Mouse (Mus musculus): ENCODE measurements around the gene Pcif1. TPM values are rescaled to one million over a fixed set of nuclear protein-coding genes. Genes with fewer than 3 reads are reported as not detected.
A peak's percentile ranks its signal among the peaks of the same experiment; 100 is the strongest.

Gene Pcif1
- polyA plus RNA-seq (2014; fragmentation: Nextera tagmentation; extraction: Ambion mirVana): 57.1 and 68.6 TPM in 2 replicates

- no peaks in the 10 kb centered on the region for H3K9me3 ChIP-seq (replicated peaks; ENCODE audit: control insufficient read depth, low read length)
- under 1% methylated on average over 31 of the region's 40 CpGs for WGBS
- DNase-seq (ENCODE audit: low spot score) (peak; percentile 95), ATAC-seq (replicated peaks; ENCODE audit: insufficient number of reproducible peaks, low FRiP score, low TSS enrichment, low read depth) (peak; percentile 78)
- H3K9ac ChIP-seq (replicated peaks; ENCODE audit: low read length): peak within 1 kb of the TSS; percentile 100
- H3K27ac ChIP-seq (replicated peaks; ENCODE audit: low read depth, low read length): peak within 1 kb of the TSS; percentile 100
- H3K36me3 ChIP-seq (replicated peaks; ENCODE audit: control insufficient read depth, insufficient read depth, low read depth, low read length): no peaks in the 10 kb centered on the region; the same call in 1 of the 2 replicates
- H3K4me3 ChIP-seq (ENCODE audit: low read depth, low read length): peak within 1 kb of the TSS; percentile 95
- no peaks in the 10 kb centered on the region for H3K27me3 ChIP-seq (ENCODE audit: control insufficient read depth, insufficient read depth, low read length)
- H3K4me1 ChIP-seq (ENCODE audit: control insufficient read depth, insufficient read depth, low read length): no peaks in the 10 kb centered on the region
- H3K4me2 ChIP-seq (ENCODE audit: low read depth, low read length): peak within 1 kb of the TSS; percentile 91
Observed at GRCm38 (mm10) chr2:164879228-164879567, at the start of gene Pcif1. Pcif1 (plus strand) TSS chr2:164879304.

- Histone ChIP-seq H3K9me3 (replicated peaks; ENCODE audit: control insufficient read depth, low read length) (no peaks in the 10 kb centered on the region), H3K36me3 (replicated peaks; ENCODE audit: control insufficient read depth, insufficient read depth, low read depth, low read length) (no peaks in the 10 kb centered on the region; the same call in none of the 2 replicates), H3K4me2 (ENCODE audit: low read depth, low read length) (no peak overlapping the region), H3K4me1 (ENCODE audit: control insufficient read depth, insufficient read depth, low read length) (peaks cover 7% of the 10 kb centered on the region; the same call in 1 of the 2 replicates), H3K27me3 (ENCODE audit: control insufficient read depth, insufficient read depth, low read length) (no peaks in the 10 kb centered on the region), H3K4me3 (ENCODE audit: low read depth, low read length) (no peak overlapping the region), H3K9ac (replicated peaks; ENCODE audit: low read length) (no peak overlapping the region), H3K27ac (replicated peaks; ENCODE audit: low read depth, low read length) (no peak overlapping the region)
- ATAC-seq (replicated peaks; ENCODE audit: insufficient number of reproducible peaks, low FRiP score, low TSS enrichment, low read depth): no peak
- 86% methylated on average over 10 of the region's 10 CpGs for WGBS
- DNase-seq (ENCODE audit: low spot score): no peak
Observed at GRCm38 (mm10) chr2:164831029-164831428, 48.1 kb upstream of the Pcif1 start.

- peak overlapping the region; percentile 75 for H3K4me3 ChIP-seq (ENCODE audit: low read depth, low read length)
- peaks cover 7% of the 10 kb centered on the region; the same call in 1 of the 2 replicates for H3K4me1 ChIP-seq (ENCODE audit: control insufficient read depth, insufficient read depth, low read length)
- ATAC-seq (replicated peaks; ENCODE audit: insufficient number of reproducible peaks, low FRiP score, low TSS enrichment, low read depth): no peak
- DNase-seq (ENCODE audit: low spot score): no peak
- no peaks in the 10 kb centered on the region; the same call in none of the 2 replicates for H3K36me3 ChIP-seq (replicated peaks; ENCODE audit: control insufficient read depth, insufficient read depth, low read depth, low read length)
- H3K9ac ChIP-seq (replicated peaks; ENCODE audit: low read length): peak overlapping the region; percentile 83
- peak overlapping the region; percentile 99 for H3K4me2 ChIP-seq (ENCODE audit: low read depth, low read length)
- H3K27me3 ChIP-seq (ENCODE audit: control insufficient read depth, insufficient read depth, low read length): no peaks in the 10 kb centered on the region
- no peaks in the 10 kb centered on the region for H3K9me3 ChIP-seq (replicated peaks; ENCODE audit: control insufficient read depth, low read length)
- H3K27ac ChIP-seq (replicated peaks; ENCODE audit: low read depth, low read length): no peak overlapping the region
- WGBS: 65% methylated on average over 16 of the region's 16 CpGs
Observed at GRCm38 (mm10) chr2:164832032-164832747, 46.9 kb upstream of the Pcif1 start.

DNA sequence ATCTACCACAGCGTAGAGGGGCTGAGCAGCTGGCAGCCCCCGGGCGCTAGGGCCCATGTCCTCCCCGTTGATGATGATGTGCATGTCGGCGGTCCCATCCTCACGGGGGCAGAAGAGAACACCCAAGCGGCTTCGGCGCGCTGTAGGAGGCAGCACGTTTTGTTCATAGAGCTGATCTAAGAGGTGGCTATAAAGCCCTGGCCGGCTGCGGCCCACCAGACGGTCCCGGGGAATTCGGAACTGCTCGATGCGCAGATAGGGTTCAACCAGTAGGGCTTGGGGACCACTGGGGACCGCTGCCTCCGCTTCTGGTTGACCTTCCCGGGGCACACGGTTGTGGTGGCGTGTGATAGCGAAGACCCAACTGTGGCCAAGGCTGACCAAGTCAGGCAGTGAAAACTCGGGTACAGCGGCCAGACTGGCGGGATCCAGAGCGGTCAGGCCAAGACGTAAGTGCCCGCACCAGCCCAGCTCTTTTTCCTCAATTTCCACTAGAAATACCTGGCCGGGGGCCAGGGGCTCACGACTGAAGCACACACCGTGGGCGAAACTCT, 46.3 kb upstream of the Pcif1 start, which contains the start of gene Ctsa:
TSS of gene Ctsa (plus strand) at position 126 of the 554 bp plus-strand sequence.
- Histone ChIP-seq H3K9me3 (replicated peaks; ENCODE audit: control insufficient read depth, low read length) (no peaks in the 10 kb centered on the region), H3K27ac (replicated peaks; ENCODE audit: low read depth, low read length) (peak within 1 kb of the TSS; percentile 59), H3K4me1 (ENCODE audit: control insufficient read depth, insufficient read depth, low read length) (peaks cover 7% of the 10 kb centered on the region; the same call in 1 of the 2 replicates), H3K4me2 (ENCODE audit: low read depth, low read length) (peak within 1 kb of the TSS; percentile 99), H3K4me3 (ENCODE audit: low read depth, low read length) (peak within 1 kb of the TSS; percentile 75), H3K27me3 (ENCODE audit: control insufficient read depth, insufficient read depth, low read length) (no peaks in the 10 kb centered on the region), H3K36me3 (replicated peaks; ENCODE audit: control insufficient read depth, insufficient read depth, low read depth, low read length) (no peaks in the 10 kb centered on the region; the same call in 1 of the 2 replicates), H3K9ac (replicated peaks; ENCODE audit: low read length) (peak within 1 kb of the TSS; percentile 83)
- 2% methylated on average over 35 of the region's 35 CpGs for WGBS
- DNase-seq (ENCODE audit: low spot score): peak; percentile 78
- ATAC-seq (replicated peaks; ENCODE audit: insufficient number of reproducible peaks, low FRiP score, low TSS enrichment, low read depth): peak; percentile 64

GRCm38 (mm10) chr2:164833314-164833959, 45.7 kb upstream of the Pcif1 start, which contains the start of gene Neurl2:
Neurl2 (minus strand) TSS chr2:164833456.
- no peaks in the 10 kb centered on the region for H3K9me3 ChIP-seq (replicated peaks; ENCODE audit: control insufficient read depth, low read length)
- DNase-seq (ENCODE audit: low spot score): peak; percentile 97
- peak within 1 kb of the TSS; percentile 75 for H3K4me3 ChIP-seq (ENCODE audit: low read depth, low read length)
- no peaks in the 10 kb centered on the region; the same call in 1 of the 2 replicates for H3K36me3 ChIP-seq (replicated peaks; ENCODE audit: control insufficient read depth, insufficient read depth, low read depth, low read length)
- ATAC-seq (replicated peaks; ENCODE audit: insufficient number of reproducible peaks, low FRiP score, low TSS enrichment, low read depth): peak; percentile 60
- no peaks in the 10 kb centered on the region for H3K27me3 ChIP-seq (ENCODE audit: control insufficient read depth, insufficient read depth, low read length)
- H3K4me2 ChIP-seq (ENCODE audit: low read depth, low read length): peak within 1 kb of the TSS; percentile 99
- H3K27ac ChIP-seq (replicated peaks; ENCODE audit: low read depth, low read length): peak within 1 kb of the TSS; percentile 59
- H3K4me1 ChIP-seq (ENCODE audit: control insufficient read depth, insufficient read depth, low read length): peaks cover 7% of the 10 kb centered on the region; the same call in 1 of the 2 replicates
- WGBS: under 1% methylated on average over 31 of the region's 31 CpGs
- H3K9ac ChIP-seq (replicated peaks; ENCODE audit: low read length): peak within 1 kb of the TSS; percentile 83

GRCm38 (mm10) chr2:164834531-164834930, 44.6 kb upstream of the Pcif1 start:
- no peak for ATAC-seq (replicated peaks; ENCODE audit: insufficient number of reproducible peaks, low FRiP score, low TSS enrichment, low read depth)
- 44% methylated on average over 8 of the region's 8 CpGs for WGBS

DNA sequence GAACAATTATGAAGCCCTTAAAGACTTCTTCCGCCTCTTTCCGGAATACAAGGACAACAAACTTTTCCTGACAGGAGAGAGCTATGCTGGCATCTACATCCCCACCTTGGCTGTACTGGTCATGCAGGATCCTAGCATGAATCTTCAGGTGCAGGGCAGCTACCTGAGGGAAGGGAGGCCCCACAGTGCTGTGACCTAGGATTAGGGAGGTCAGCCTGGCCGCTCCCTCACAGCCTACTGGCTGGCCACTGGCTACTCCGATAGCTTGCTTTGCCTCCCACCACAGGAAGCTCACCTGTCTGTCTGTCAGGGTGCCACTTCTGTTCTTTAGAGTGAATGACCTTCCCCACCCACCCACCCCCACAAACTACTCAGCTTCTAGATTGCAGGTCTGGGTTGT, 43.9 kb upstream of the Pcif1 start:
- whole genome bisulfite sequencing: 97% methylated on average over 4 of the region's 4 CpGs
- peaks cover 7% of the 10 kb centered on the region; the same call in 1 of the 2 replicates for H3K4me1 ChIP-seq (ENCODE audit: control insufficient read depth, insufficient read depth, low read length)
- no peak overlapping the region for H3K4me3 ChIP-seq (ENCODE audit: low read depth, low read length)
- DNase-seq (ENCODE audit: low spot score) (no peak), ATAC-seq (replicated peaks; ENCODE audit: insufficient number of reproducible peaks, low FRiP score, low TSS enrichment, low read depth) (no peak)
- no peaks in the 10 kb centered on the region for H3K27me3 ChIP-seq (ENCODE audit: control insufficient read depth, insufficient read depth, low read length)
- H3K27ac ChIP-seq (replicated peaks; ENCODE audit: low read depth, low read length): no peak overlapping the region
- H3K4me2 ChIP-seq (ENCODE audit: low read depth, low read length): no peak overlapping the region
- no peaks in the 10 kb centered on the region; the same call in 1 of the 2 replicates for H3K36me3 ChIP-seq (replicated peaks; ENCODE audit: control insufficient read depth, insufficient read depth, low read depth, low read length)
- no peak overlapping the region for H3K9ac ChIP-seq (replicated peaks; ENCODE audit: low read length)
- no peaks in the 10 kb centered on the region for H3K9me3 ChIP-seq (replicated peaks; ENCODE audit: control insufficient read depth, low read length)

More at GRCm38 (mm10) chr2:164834531-164834930, 44.6 kb upstream of the Pcif1 start:
- H3K27ac ChIP-seq (replicated peaks; ENCODE audit: low read depth, low read length): no peak overlapping the region
- DNase-seq (ENCODE audit: low spot score): no peak
- peaks cover 7% of the 10 kb centered on the region; the same call in 1 of the 2 replicates for H3K4me1 ChIP-seq (ENCODE audit: control insufficient read depth, insufficient read depth, low read length)
- H3K4me3 ChIP-seq (ENCODE audit: low read depth, low read length): peak overlapping the region; percentile 75
- no peaks in the 10 kb centered on the region; the same call in 1 of the 2 replicates for H3K36me3 ChIP-seq (replicated peaks; ENCODE audit: control insufficient read depth, insufficient read depth, low read depth, low read length)
- H3K9ac ChIP-seq (replicated peaks; ENCODE audit: low read length): peak overlapping the region; percentile 83
- no peaks in the 10 kb centered on the region for H3K9me3 ChIP-seq (replicated peaks; ENCODE audit: control insufficient read depth, low read length)
- H3K4me2 ChIP-seq (ENCODE audit: low read depth, low read length): peak overlapping the region; percentile 99
- no peaks in the 10 kb centered on the region for H3K27me3 ChIP-seq (ENCODE audit: control insufficient read depth, insufficient read depth, low read length)

Measured in embryonic facial prominence, embryonic 11.5 days (tissue).